Mouse (Mus musculus) frontal cortex, postnatal 25 days (tissue): ENCODE results near the gene Lrp2.
"Not testable (repeated sequence)": the region's sequence is repeated elsewhere in the genome, so short reads cannot be mapped to it uniquely, and the experiment has no call there.

ENCODE experiments used
- DNase-seq, 2 experiments: peaks; one replicate each; pipeline ENCODE4 v3.0.0; 2022; ENCODE audit warnings: low spot score in 2 of 2

The Lrp2 gene

DNA sequence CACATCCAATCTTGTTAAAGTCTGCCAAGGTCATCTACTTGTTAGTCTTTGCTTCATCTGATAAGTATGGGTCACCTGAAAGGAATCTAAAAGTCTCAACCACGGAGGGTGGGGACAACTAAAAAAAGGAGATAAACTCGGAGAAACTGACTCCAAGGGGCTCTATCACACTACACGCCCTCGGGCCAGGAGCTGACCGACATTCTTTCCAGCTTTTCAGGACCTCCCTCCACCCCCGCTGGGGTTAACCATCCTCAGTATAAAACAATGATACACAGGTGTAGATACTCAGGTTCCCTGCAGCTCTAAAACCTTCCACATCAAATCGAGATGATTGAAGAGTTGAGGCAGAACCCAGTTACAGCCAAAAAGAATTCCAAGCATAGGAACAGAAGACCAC, 3.0 kb downstream of the Lrp2 start:
- DNase-seq = no peak

- not testable (repeated sequence) for DNase-seq
Measured at GRCm38 (mm10) chr2:69582068-69582467, 3.8 kb downstream of the Lrp2 start.

GRCm38 (mm10) chr2:69580091-69580490, 5.8 kb downstream of the Lrp2 start:
- no peak for DNase-seq

DNA sequence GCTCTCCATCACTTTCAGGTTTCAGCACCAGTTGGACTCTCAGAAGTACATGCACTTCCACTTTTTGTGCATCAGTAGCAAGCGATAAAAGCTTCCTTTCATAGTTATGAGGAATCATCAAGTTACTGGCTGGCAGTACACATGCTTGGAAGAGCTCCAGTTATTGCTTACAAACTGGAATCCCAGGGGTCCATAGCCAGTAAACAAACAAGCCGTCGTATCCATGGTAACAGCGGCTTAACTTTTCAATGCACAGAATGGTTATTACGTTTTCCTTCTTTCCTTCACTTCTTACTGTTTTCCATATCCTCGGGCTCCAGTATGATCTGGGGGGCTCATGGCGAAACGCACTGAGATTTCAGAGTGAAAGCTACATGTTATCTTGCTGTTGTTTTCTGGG, 7.7 kb downstream of the Lrp2 start:
- no peak for DNase-seq

- DNase-seq = no peak
Measured at GRCm38 (mm10) chr2:69576531-69576930, 9.3 kb downstream of the Lrp2 start.

DNA sequence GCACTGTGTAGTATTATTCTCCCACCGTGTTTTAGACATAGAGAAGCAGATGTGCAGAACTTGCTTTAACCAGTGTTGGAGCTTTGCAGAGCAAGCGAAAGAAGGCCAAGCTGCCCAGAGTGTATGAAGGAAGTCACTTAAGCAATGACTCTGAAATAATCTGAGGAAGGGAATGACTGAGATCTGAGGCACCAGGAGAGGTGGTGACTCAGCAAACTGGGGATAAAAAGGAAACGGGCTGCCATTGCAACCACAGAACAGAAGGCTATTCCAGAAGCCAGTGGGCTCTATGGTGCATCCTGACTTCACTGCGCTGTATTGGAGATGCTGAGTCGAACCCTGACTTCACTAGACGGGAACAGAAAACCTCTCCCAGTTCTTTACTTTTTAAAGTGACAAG, 10.9 kb downstream of the Lrp2 start:
- DNase-seq = no peak

DNA sequence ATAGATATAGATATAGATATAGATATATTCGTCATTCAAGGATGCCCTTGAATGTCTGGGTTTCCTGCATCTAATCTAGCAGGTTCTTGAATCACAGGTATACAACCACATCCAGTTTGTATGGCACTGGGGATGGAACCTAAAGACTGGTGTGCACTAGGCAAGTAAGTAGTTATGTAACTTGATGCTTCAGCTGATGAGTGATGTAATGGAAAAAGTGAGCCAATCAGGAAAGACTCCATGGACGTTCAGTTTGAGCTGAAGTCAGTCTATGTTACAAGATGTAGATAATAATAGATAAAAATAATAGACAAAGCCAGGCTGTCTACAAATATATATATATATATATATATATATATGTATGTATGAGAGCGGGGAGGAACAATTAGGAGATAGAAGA, 11.6 kb downstream of the Lrp2 start:
- DNase-seq = no peak

DNA sequence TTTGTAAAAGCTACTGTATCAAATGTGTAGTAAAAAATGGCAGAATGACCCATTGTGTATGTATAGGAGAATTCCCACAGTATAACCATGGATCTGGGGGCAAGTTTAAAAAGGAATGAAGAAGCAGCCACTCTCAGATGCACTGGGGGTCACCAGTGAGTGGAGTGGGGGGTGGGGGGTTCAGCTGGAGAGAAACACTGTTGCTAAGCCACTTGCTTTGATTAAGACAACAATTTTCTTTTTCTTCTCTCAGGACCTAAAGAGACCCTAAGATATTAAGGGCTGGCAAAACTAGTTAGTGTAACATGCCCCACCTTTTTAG, 12.2 kb downstream of the Lrp2 start:
- DNase-seq = no peak

GRCm38 (mm10) chr2:69573038-69573732, 12.7 kb downstream of the Lrp2 start:
- no peak for DNase-seq

DNA sequence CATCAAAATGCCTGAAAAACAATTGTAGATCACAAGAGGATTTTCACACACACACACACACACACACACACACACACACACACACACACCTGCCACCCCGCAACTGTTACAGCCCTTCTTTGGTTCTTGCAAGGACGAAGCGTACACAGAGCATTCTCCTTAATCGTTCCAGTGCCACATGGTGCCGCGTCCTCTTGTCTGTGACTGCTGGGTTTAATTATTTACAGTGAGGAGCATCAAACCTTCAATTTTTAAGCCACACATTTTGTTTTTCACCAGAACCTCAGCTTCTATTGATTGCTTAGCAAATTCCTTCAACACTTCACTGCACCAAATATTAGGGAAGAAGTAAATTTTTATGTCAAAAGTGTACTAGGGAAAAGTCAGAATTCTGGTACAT, 15.3 kb downstream of the Lrp2 start:
- DNase-seq = no peak

DNA sequence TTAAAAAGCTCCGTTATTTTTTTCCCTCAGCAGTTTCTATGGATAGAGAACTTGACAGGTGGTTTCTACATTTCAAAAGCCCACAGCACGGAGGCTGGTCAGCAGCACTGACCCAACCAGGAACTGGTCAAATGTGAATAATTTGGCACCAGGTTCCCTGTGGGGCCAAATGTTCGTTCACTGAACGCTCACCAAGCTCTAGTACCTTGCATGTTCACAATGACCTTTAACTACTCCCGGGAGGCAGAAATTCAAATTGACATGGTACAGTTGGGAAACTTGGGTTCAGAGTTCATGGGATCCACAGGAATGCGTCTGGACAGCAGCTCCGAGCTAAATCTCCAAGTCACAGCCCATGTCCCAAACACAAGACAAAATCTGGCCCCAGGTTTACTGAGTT, 19.6 kb downstream of the Lrp2 start:
- DNase-seq = no peak

DNA sequence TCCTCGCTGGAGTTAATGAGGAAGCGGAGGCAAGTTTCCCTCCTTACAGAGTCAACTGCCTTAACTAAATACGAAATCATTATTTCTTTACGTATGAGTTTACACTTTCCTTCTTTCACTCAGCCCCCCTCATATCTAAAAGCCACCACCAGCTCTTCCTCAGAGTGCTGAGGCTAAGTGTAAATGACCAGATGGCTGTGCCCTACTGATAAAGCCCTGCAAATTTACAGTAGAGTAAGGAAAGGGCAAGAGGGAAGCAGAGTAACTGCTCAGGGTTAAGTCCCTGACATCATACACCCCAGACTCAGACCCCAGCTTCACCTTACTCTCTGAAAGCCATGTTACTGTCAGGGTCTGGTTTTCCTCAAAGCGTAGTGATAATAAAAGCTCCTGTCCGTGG, 22.4 kb downstream of the Lrp2 start:
- no peak for DNase-seq

DNA sequence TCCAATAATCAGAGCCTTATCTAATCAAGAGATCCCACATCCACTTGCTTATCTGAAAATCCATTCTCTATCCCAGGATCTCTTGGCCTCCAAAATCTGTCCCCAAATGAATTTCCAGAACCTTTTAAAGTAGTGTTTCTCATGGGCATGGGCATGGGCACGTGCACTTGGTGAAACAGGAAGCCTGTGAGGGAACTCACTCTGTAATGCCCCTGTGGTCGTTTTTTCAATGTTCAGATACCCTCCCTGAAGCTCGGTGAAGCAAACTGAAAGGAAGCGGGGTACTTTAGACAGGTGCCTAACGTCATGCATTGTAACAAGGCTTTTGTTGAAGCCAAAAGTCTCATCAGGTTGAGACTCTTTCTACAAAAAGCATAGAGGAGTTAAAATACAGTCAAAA, 23.1 kb downstream of the Lrp2 start:
- no peak for DNase-seq

DNA sequence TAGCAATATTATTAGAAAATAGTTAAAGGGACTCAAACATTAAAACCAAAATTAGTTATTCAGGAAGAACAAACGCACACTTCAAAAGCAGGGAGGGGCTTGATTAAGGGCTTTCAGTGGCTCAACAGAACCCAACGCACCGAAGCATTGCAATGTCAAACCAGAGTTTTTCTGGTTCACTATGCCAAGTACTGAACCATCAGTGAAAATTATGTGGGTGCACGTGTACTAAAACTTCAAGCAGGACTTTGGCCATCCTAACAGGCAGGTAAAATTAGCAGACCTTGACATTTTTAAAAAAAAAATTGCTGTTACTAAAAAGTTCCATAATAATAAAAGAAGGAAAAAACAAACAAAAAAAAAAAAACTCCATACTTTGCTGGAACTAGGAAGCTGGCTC, 25.6 kb downstream of the Lrp2 start:
- DNase-seq = no peak

DNA sequence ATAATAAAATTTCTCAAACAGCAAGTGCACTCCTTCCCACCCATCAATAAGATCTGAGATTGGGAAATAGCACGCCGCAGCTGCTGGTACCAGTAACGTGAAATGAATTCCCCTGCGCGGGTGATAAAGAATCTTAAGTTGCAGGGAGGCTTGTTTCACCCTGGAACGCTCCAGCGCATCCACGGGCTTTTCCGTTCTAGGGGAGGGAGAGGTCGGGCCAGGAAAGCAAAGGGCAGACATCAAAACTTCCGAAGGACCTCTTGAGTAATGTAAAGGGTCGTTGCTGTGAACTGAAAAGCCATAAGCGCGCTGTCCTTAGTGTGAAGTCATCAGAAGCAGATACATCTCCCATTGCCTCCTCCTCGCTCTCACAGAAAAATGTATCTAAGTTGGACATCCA, 26.5 kb downstream of the Lrp2 start:
- no peak for DNase-seq

DNA sequence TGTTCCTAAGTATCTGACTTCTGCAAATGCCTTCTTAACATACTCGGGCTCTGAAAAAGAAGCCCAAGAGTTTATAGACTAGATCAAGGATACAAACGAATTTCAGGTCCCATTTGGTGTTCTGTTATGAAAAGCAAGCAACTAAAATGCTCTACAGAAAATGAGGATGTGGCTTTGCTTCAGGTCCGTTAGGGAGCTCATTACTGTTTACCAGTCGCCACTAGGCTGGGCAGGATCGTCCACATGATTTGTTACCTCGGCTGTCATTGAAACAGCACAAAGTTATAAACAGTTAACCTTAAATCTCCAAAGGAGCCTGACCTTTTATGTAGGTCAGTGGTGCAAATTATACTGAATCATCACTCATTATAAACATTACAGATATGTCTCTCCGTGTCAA, 29.2 kb downstream of the Lrp2 start:
- DNase-seq = no peak

- no peak for DNase-seq
Measured at GRCm38 (mm10) chr2:69551639-69552038, 34.2 kb downstream of the Lrp2 start.

GRCm38 (mm10) chr2:69546823-69547222, 39.0 kb downstream of the Lrp2 start:
- no peak for DNase-seq

DNA sequence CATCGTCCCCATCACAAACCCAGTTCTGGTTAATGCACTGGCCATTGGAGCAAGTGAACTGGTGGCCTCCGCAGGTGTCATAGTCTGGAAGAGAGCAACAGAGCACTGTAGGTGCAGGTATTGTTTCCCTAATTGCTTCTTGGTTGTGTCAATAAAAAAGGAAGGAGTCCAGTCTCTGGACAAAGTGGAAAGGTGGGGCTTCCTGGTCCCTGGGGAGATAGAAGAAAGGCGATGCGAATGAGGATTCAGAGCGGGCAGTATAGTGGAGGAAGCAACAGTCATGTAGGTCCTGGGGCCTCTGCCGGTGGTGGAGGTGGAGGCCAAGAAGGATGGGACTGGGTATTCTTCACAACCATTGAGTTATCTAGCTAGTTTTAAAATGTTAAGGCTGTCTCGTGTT, 49.8 kb downstream of the Lrp2 start:
- no peak for DNase-seq

DNA sequence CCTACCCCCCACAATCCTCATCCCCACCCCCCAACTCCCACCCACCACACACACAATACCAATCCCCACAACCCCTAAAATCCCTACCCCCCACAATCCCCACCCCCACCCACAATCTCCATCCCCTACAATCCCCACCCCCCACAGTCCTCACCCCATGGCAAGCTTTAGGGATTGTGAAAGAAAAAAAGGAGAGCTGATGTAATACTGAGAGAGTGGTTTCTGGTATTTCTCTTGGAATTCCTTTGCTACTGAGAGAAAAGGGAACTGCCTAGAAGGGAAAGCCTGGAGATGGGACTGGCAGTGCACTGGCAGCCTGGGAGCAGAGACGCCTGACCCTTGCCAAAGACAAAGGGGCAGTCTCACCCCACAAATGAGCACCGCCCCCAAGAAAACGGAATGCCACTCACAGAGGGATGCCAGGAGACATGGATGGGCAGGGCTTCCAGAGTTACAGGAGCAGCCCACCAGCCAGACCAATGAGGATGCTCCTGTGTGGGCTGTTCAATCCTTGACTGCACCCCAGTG, 54.3 kb downstream of the Lrp2 start:
- DNase-seq = no peak

- no peak for DNase-seq
Measured at GRCm38 (mm10) chr2:69530691-69531527, 55.0 kb downstream of the Lrp2 start.

- DNase-seq = no peak
Measured at GRCm38 (mm10) chr2:69530126-69530525, 55.7 kb downstream of the Lrp2 start.

DNA sequence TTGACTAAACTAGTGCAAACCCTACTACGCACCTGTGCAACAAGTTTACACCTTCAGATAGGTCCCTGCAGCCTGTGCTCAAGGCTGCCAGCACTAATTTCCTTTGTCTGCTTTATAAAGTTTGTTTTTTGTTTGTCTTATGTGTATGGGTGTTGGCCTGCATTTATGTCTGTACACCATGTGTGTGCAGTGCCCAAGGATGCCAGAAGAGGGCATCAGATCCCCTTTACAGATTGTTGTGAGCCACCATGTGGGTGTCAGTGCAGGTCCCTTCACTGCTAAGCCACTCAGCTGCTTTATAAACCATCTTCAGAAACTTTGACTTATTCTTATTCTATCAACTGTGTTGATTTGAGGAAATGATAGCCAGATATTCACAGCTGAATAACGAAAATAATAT, 65.6 kb downstream of the Lrp2 start:
- DNase-seq = no peak
